Mouse (Mus musculus): ENCODE measurements around the gene H2-M10.6.
"Not testable (repeated sequence)": the region's sequence is repeated elsewhere in the genome, so short reads cannot be mapped to it uniquely, and the experiment has no call there.

H2-M10.6 gene

GRCm38 (mm10) chr17:36811871-36812270, at the start of gene H2-M10.6:
Gene H2-M10.6, plus strand, starts transcription at chr17:36812171.
- no peak for DNase-seq (ENCODE audit: low spot score)

GRCm38 (mm10) chr17:36763816-36764215, 48.2 kb upstream of the H2-M10.6 start:
- DNase-seq (ENCODE audit: low spot score), result no peak

- peak; percentile 17 for DNase-seq (ENCODE audit: low spot score)
Measured at GRCm38 (mm10) chr17:36764244-36764643, 47.7 kb upstream of the H2-M10.6 start.

GRCm38 (mm10) chr17:36765403-36765802, 46.6 kb upstream of the H2-M10.6 start:
- not testable (repeated sequence) for DNase-seq (ENCODE audit: low spot score)

GRCm38 (mm10) chr17:36772610-36773009, 39.4 kb upstream of the H2-M10.6 start, which contains the start of gene H2-M10.5:
Gene H2-M10.5, plus strand, starts transcription at chr17:36772910.
- not testable (repeated sequence) for DNase-seq (ENCODE audit: low spot score)

GRCm38 (mm10) chr17:36781533-36781932, 30.4 kb upstream of the H2-M10.6 start:
- DNase-seq (ENCODE audit: low spot score), result no peak

GRCm38 (mm10) chr17:36786483-36786886, 25.5 kb upstream of the H2-M10.6 start:
- DNase-seq (ENCODE audit: low spot score), result peak; percentile 42

GRCm38 (mm10) chr17:36788351-36788750, 23.6 kb upstream of the H2-M10.6 start:
- no peak for DNase-seq (ENCODE audit: low spot score)

GRCm38 (mm10) chr17:36788801-36789200, 23.2 kb upstream of the H2-M10.6 start:
- DNase-seq (ENCODE audit: low spot score), result peak; percentile 75

GRCm38 (mm10) chr17:36799493-36799892, 12.5 kb upstream of the H2-M10.6 start:
- DNase-seq (ENCODE audit: low spot score), result no peak

- DNase-seq (ENCODE audit: low spot score), result not testable (repeated sequence)
Measured at GRCm38 (mm10) chr17:36799921-36800462, 12.0 kb upstream of the H2-M10.6 start.

GRCm38 (mm10) chr17:36824005-36824404, 12.0 kb downstream of the H2-M10.6 start:
- peak; percentile 37 for DNase-seq (ENCODE audit: low spot score)

- no peak for DNase-seq (ENCODE audit: low spot score)
Measured at GRCm38 (mm10) chr17:36825525-36825924, 13.6 kb downstream of the H2-M10.6 start.

- DNase-seq (ENCODE audit: low spot score), result peak; percentile 87
Measured at GRCm38 (mm10) chr17:36826002-36826401, 14.0 kb downstream of the H2-M10.6 start.

GRCm38 (mm10) chr17:36828488-36828887, 16.5 kb downstream of the H2-M10.6 start:
- no peak for DNase-seq (ENCODE audit: low spot score)

GRCm38 (mm10) chr17:36830470-36830869, 18.5 kb downstream of the H2-M10.6 start:
- no peak for DNase-seq (ENCODE audit: low spot score)

- no peak for DNase-seq (ENCODE audit: low spot score)
Measured at GRCm38 (mm10) chr17:36832694-36833093, 20.7 kb downstream of the H2-M10.6 start.

GRCm38 (mm10) chr17:36835591-36836426, 23.8 kb downstream of the H2-M10.6 start:
- DNase-seq (ENCODE audit: low spot score), result peak; percentile 15

GRCm38 (mm10) chr17:36836427-36836812, 24.4 kb downstream of the H2-M10.6 start:
- DNase-seq (ENCODE audit: low spot score), result no peak

- DNase-seq (ENCODE audit: low spot score), result peak; percentile 98
Measured at GRCm38 (mm10) chr17:36836874-36837647, 25.1 kb downstream of the H2-M10.6 start, which contains the start of gene Trim26. Gene Trim26, plus strand, starts transcription at chr17:36837134.

- DNase-seq (ENCODE audit: low spot score), result no peak
Measured at GRCm38 (mm10) chr17:36839001-36839400, 27.0 kb downstream of the H2-M10.6 start.

- no peak for DNase-seq (ENCODE audit: low spot score)
Measured at GRCm38 (mm10) chr17:36839931-36840330, 28.0 kb downstream of the H2-M10.6 start.
